Mouse (Mus musculus) hindbrain, embryonic 10.5 days (tissue): ENCODE data around the gene Rab26. TPM values are rescaled to one million over a fixed set of nuclear protein-coding genes. Genes with fewer than 3 reads are reported as not detected.

Experiments
- DNase-seq: peaks from one replicate; pipeline ENCODE4 v3.0.0-alpha.2; 2017; ENCODE audit warnings: low spot score
- H3K27ac ChIP-seq: fragments of 300-500 bp; sonication (generic); 2 replicates; pipeline ENCODE4 v1.5.1; 2016; ENCODE audit warnings: mild to moderate bottlenecking, moderate library complexity
- H3K27me3 ChIP-seq: fragments of 300-500 bp; sonication (generic); 2 replicates; pipeline ENCODE4 v1.6.1; 2016; ENCODE audit warnings: mild to moderate bottlenecking; ENCODE audit not compliant: poor library complexity, insufficient read depth, severe bottlenecking
- H3K36me3 ChIP-seq: fragments of 300-500 bp; sonication (generic); 2 replicates; pipeline ENCODE4 v1.6.1; 2016; ENCODE audit warnings: mild to moderate bottlenecking, moderate library complexity
- H3K4me1 ChIP-seq: fragments of 300-500 bp; sonication (generic); replicated peaks from 2 replicates; pipeline ENCODE4 v1.6.1; 2016; ENCODE audit warnings: mild to moderate bottlenecking
- H3K4me3 ChIP-seq: fragments of 300-500 bp; sonication (generic); 2 replicates; pipeline ENCODE4 v1.5.1; 2016; ENCODE audit warnings: mild to moderate bottlenecking, moderate library complexity
- H3K9me3 ChIP-seq: fragments of 300-500 bp; sonication (generic); 2 replicates; pipeline ENCODE4 v1.6.1; 2016; ENCODE audit warnings: mild to moderate bottlenecking, moderate library complexity
- WGBS: fragments of 180-500 bp; shearing (Covaris S2); methylation state at CpG from one replicate; pipeline ENCODE4 v1.1.7; 2016; 5-methylcytosine and 5-hydroxymethylcytosine counted together
- polyA plus RNA-seq: library from polyadenylated mRNA; unstranded; fragments of >200 nt; fragmentation: Nextera tagmentation; extraction: Ambion mirVana; gene quantifications from 2 replicates; pipeline ENCODE4 v1.2.1, GENCODE M21; 2016

Rab26 gene
- 1.8 and 3.0 TPM in 2 replicates for polyA plus RNA-seq

GRCm38 (mm10) chr17:24534160-24534718, at the start of gene Rab26:
Rab26 (minus strand) TSS chr17:24534210.
- Histone ChIP-seq H3K27me3 (no peaks in the 10 kb centered on the region), H3K9me3 (no peaks in the 10 kb centered on the region), H3K4me1 (peaks cover 59% of the 10 kb centered on the region), H3K27ac (peak within 1 kb of the TSS; percentile 54), H3K36me3 (peaks cover 23% of the 10 kb centered on the region), H3K4me3 (peak within 1 kb of the TSS; percentile 54)
- 91% methylated on average over 8 of the region's 8 CpGs for whole genome bisulfite sequencing
- DNase-seq, result no peak

- Histone ChIP-seq H3K27me3 (no peaks in the 10 kb centered on the region), H3K9me3 (no peaks in the 10 kb centered on the region), H3K4me3 (no peak overlapping the region), H3K27ac (no peak overlapping the region), H3K4me1 (no peaks in the 10 kb centered on the region), H3K36me3 (peaks cover 97% of the 10 kb centered on the region)
- no peak for DNase-seq
- WGBS, result 99% methylated on average over 2 of the region's 2 CpGs
These were observed 46.3 kb upstream of the Rab26 start for GRCm38 (mm10) chr17:24580287-24580686.

GRCm38 (mm10) chr17:24579532-24579931, 45.5 kb upstream of the Rab26 start:
- WGBS, result 93% methylated on average over 3 of the region's 3 CpGs
- Histone ChIP-seq H3K9me3 (no peaks in the 10 kb centered on the region), H3K36me3 (peaks cover 99% of the 10 kb centered on the region)

GRCm38 (mm10) chr17:24573811-24574210, 39.8 kb upstream of the Rab26 start:
- H3K36me3 ChIP-seq, result peaks cover 99% of the 10 kb centered on the region
- no peak overlapping the region for H3K27ac ChIP-seq
- no peaks in the 10 kb centered on the region for H3K27me3 ChIP-seq
- no peaks in the 10 kb centered on the region for H3K9me3 ChIP-seq
- no peak overlapping the region for H3K4me3 ChIP-seq
- no peaks in the 10 kb centered on the region for H3K4me1 ChIP-seq
- no peak for DNase-seq
- 96% methylated on average over 9 of the region's 9 CpGs for WGBS

More at GRCm38 (mm10) chr17:24579532-24579931, 45.5 kb upstream of the Rab26 start:
- DNase-seq, result no peak
- no peaks in the 10 kb centered on the region for H3K4me1 ChIP-seq
- H3K27ac ChIP-seq, result no peak overlapping the region
- H3K27me3 ChIP-seq, result no peaks in the 10 kb centered on the region
- H3K4me3 ChIP-seq, result no peak overlapping the region

GRCm38 (mm10) chr17:24572651-24573245, 38.7 kb upstream of the Rab26 start:
- 96% methylated on average over 12 of the region's 12 CpGs for WGBS
- Histone ChIP-seq H3K27me3 (no peaks in the 10 kb centered on the region), H3K9me3 (no peaks in the 10 kb centered on the region), H3K27ac (no peak overlapping the region), H3K4me1 (no peaks in the 10 kb centered on the region), H3K4me3 (no peak overlapping the region), H3K36me3 (peaks cover 98% of the 10 kb centered on the region)
- no peak for DNase-seq

GRCm38 (mm10) chr17:24569837-24570236, 35.8 kb upstream of the Rab26 start:
- WGBS, result 90% methylated on average over 4 of the region's 4 CpGs

GRCm38 (mm10) chr17:24567034-24567779, 33.2 kb upstream of the Rab26 start:
- no peak for DNase-seq
- Histone ChIP-seq H3K9me3 (no peaks in the 10 kb centered on the region), H3K27ac (no peak overlapping the region), H3K36me3 (peaks cover 85% of the 10 kb centered on the region), H3K4me1 (no peaks in the 10 kb centered on the region), H3K4me3 (no peak overlapping the region), H3K27me3 (no peaks in the 10 kb centered on the region)
- 83% methylated on average over 8 of the region's 8 CpGs for WGBS

More at GRCm38 (mm10) chr17:24569837-24570236, 35.8 kb upstream of the Rab26 start:
- no peak overlapping the region for H3K4me3 ChIP-seq
- H3K27me3 ChIP-seq, result no peaks in the 10 kb centered on the region
- peaks cover 98% of the 10 kb centered on the region for H3K36me3 ChIP-seq
- no peaks in the 10 kb centered on the region for H3K9me3 ChIP-seq
- H3K4me1 ChIP-seq, result no peaks in the 10 kb centered on the region
- H3K27ac ChIP-seq, result no peak overlapping the region
- no peak for DNase-seq

- H3K27me3 ChIP-seq, result no peaks in the 10 kb centered on the region
- no peak overlapping the region for H3K27ac ChIP-seq
- H3K36me3 ChIP-seq, result peaks cover 71% of the 10 kb centered on the region
- 71% methylated on average over 3 of the region's 3 CpGs for WGBS
- H3K4me3 ChIP-seq, result no peak overlapping the region
- DNase-seq, result no peak
- no peaks in the 10 kb centered on the region for H3K9me3 ChIP-seq
- H3K4me1 ChIP-seq, result no peaks in the 10 kb centered on the region
These were observed 31.8 kb upstream of the Rab26 start for GRCm38 (mm10) chr17:24565792-24566191.

GRCm38 (mm10) chr17:24565092-24565491, 31.1 kb upstream of the Rab26 start:
- H3K4me1 ChIP-seq, result no peaks in the 10 kb centered on the region
- H3K36me3 ChIP-seq, result peaks cover 64% of the 10 kb centered on the region
- no peak overlapping the region for H3K27ac ChIP-seq
- H3K4me3 ChIP-seq, result no peak overlapping the region
- DNase-seq, result no peak
- 94% methylated on average over 3 of the region's 3 CpGs for WGBS
- no peaks in the 10 kb centered on the region for H3K27me3 ChIP-seq
- no peaks in the 10 kb centered on the region for H3K9me3 ChIP-seq

GRCm38 (mm10) chr17:24564422-24564821, 30.4 kb upstream of the Rab26 start:
- no peaks in the 10 kb centered on the region for H3K9me3 ChIP-seq
- peaks cover 57% of the 10 kb centered on the region for H3K36me3 ChIP-seq
- no peak for DNase-seq
- no peaks in the 10 kb centered on the region for H3K27me3 ChIP-seq
- WGBS, result 94% methylated on average over 4 of the region's 4 CpGs
- H3K4me3 ChIP-seq, result no peak overlapping the region
- H3K4me1 ChIP-seq, result peaks cover 2% of the 10 kb centered on the region
- no peak overlapping the region for H3K27ac ChIP-seq

GRCm38 (mm10) chr17:24563638-24564037, 29.6 kb upstream of the Rab26 start:
- no peak for DNase-seq
- 82% methylated on average over 5 of the region's 5 CpGs for WGBS
- no peaks in the 10 kb centered on the region for H3K9me3 ChIP-seq

GRCm38 (mm10) chr17:24561592-24561991, 27.6 kb upstream of the Rab26 start:
- Histone ChIP-seq H3K9me3 (no peaks in the 10 kb centered on the region), H3K4me1 (peaks cover 26% of the 10 kb centered on the region), H3K36me3 (peaks cover 31% of the 10 kb centered on the region), H3K27ac (no peak overlapping the region), H3K4me3 (no peak overlapping the region), H3K27me3 (no peaks in the 10 kb centered on the region)
- no peak for DNase-seq
- WGBS, result 94% methylated on average over 2 of the region's 2 CpGs

More at GRCm38 (mm10) chr17:24563638-24564037, 29.6 kb upstream of the Rab26 start:
- Histone ChIP-seq H3K4me3 (no peak overlapping the region), H3K36me3 (peaks cover 49% of the 10 kb centered on the region), H3K4me1 (peaks cover 10% of the 10 kb centered on the region), H3K27ac (no peak overlapping the region), H3K27me3 (no peaks in the 10 kb centered on the region)
